Mouse (Mus musculus): ENCODE measurements around the gene Parp9.

GRCm38 (mm10) chr16:35993316-35993715, 55.0 kb downstream of the Parp9 start:
- no peak for TF ChIP-seq CTCF (IDR thresholded peaks at IDR 0.05; ENCODE audit: borderline replicate concordance, control insufficient read depth, extremely low read depth, insufficient read depth, low read length, poor library complexity)
- TF ChIP-seq POLR2A (IDR thresholded peaks at IDR 0.05; ENCODE audit: control insufficient read depth, extremely low read depth, insufficient read depth, low read length, poor library complexity): no peak
